In genomic region chr10:77417240-77418102, GRCm38 (mm10) we compare ENCODE assay signal across 8 mouse cellular contexts. TPM values are rescaled to one million over a fixed set of nuclear protein-coding genes. Genes with fewer than 3 reads are reported as not detected.
A peak's percentile ranks its signal among the peaks of the same experiment; 100 is the strongest.
DNase-seq lines count a peak whose midpoint lies in the region; ATAC-seq lines count a peak whose summit lies in the region.

No protein-coding gene starts in this region.

- WGBS in heart, embryonic 15.5 days = under 1% methylated on average over 70 of the region's 70 CpGs
- WGBS in liver, embryonic 11.5 days = under 1% methylated on average over 67 of the region's 70 CpGs
- WGBS in neural tube, embryonic 12.5 days = under 1% methylated on average over 70 of the region's 70 CpGs

- peak overlapping the region; percentile 78 for H3K9ac ChIP-seq in heart, embryonic 15.5 days
- peak overlapping the region; percentile 56 for H3K9ac ChIP-seq in liver, embryonic 11.5 days (ENCODE audit: low read depth, low read length)
- H3K9ac ChIP-seq in neural tube, embryonic 12.5 days = peak overlapping the region; percentile 78

- H3K27ac ChIP-seq in heart, embryonic 15.5 days = peak overlapping the region; percentile 75
- H3K27ac ChIP-seq in liver, embryonic 11.5 days (ENCODE audit: low read depth, low read length) = no peak overlapping the region
- peak overlapping the region; percentile 53; the same call in 1 of the 2 replicates for H3K27ac ChIP-seq in neural tube, embryonic 12.5 days

- peak; percentile 32 to 57 for DNase-seq in layer of hippocampus, postnatal 10 days (ENCODE audit: low spot score in 2 of 2)
- no peak for DNase-seq in layer of hippocampus, adult 11-12 months (ENCODE audit: low spot score)
- DNase-seq in R1 (ENCODE audit: low read depth, low spot score) = peak; percentile 42
- DNase-seq in embryo, embryonic 11 days = peak; percentile 64
- peak; percentile 42 for DNase-seq in liver, embryonic 11.5 days (ENCODE audit: low spot score)

- no peaks in the 10 kb centered on the region for H3K36me3 ChIP-seq in heart, embryonic 15.5 days
- no peaks in the 10 kb centered on the region for H3K36me3 ChIP-seq in liver, embryonic 11.5 days (ENCODE audit: control insufficient read depth, insufficient read depth, low read length)
- no peaks in the 10 kb centered on the region for H3K36me3 ChIP-seq in neural tube, embryonic 12.5 days

- H3K9me3 ChIP-seq in heart, embryonic 15.5 days (replicated peaks) = no peaks in the 10 kb centered on the region
- H3K9me3 ChIP-seq in liver, embryonic 11.5 days (ENCODE audit: control insufficient read depth, low read length) = no peaks in the 10 kb centered on the region
- no peaks in the 10 kb centered on the region for H3K9me3 ChIP-seq in neural tube, embryonic 12.5 days

- H3K4me2 ChIP-seq in heart, embryonic 15.5 days = peak overlapping the region; percentile 98
- H3K4me2 ChIP-seq in liver, embryonic 11.5 days = peak overlapping the region; percentile 97
- peak overlapping the region; percentile 96 for H3K4me2 ChIP-seq in neural tube, embryonic 12.5 days (replicated peaks)

- peak; percentile 68 for ATAC-seq in heart, embryonic 15.5 days (replicated peaks; ENCODE audit: insufficient number of reproducible peaks, insufficient read depth, low FRiP score, low read depth)
- peak; percentile 62; the same call in 1 of the 2 replicates for ATAC-seq in liver, embryonic 11.5 days (replicated peaks; ENCODE audit: low FRiP score)
- ATAC-seq in neural tube, embryonic 12.5 days (ENCODE audit: low FRiP score, low read depth) = peak; percentile 83
- ATAC-seq in erythroid progenitor cell, adult 5-6 weeks (replicated peaks; ENCODE audit: low FRiP score, poor library complexity, severe bottlenecking) = no peak

- peaks cover 9% of the 10 kb centered on the region; the same call in 1 of the 2 replicates for H3K27me3 ChIP-seq in heart, embryonic 15.5 days
- H3K27me3 ChIP-seq in liver, embryonic 11.5 days (replicated peaks; ENCODE audit: control insufficient read depth, insufficient read depth, low read length) = peaks cover 24% of the 10 kb centered on the region
- H3K27me3 ChIP-seq in neural tube, embryonic 12.5 days (replicated peaks) = peaks cover 14% of the 10 kb centered on the region

- peak overlapping the region; percentile 90 for H3K4me3 ChIP-seq in heart, embryonic 15.5 days
- H3K4me3 ChIP-seq in liver, embryonic 11.5 days (ENCODE audit: low read depth, low read length) = peak overlapping the region; percentile 78
- H3K4me3 ChIP-seq in neural tube, embryonic 12.5 days = peak overlapping the region; percentile 82

- peaks cover 36% of the 10 kb centered on the region for H3K4me1 ChIP-seq in heart, embryonic 15.5 days (replicated peaks)
- H3K4me1 ChIP-seq in liver, embryonic 11.5 days (replicated peaks; ENCODE audit: control insufficient read depth, insufficient read depth, low read length) = peaks cover 9% of the 10 kb centered on the region; the same call in 1 of the 2 replicates
- H3K4me1 ChIP-seq in neural tube, embryonic 12.5 days = peaks cover 17% of the 10 kb centered on the region

RNA-seq across cellular contexts. Expression of gene Adarb1, which starts 0.6 kb away (rescaled TPM):
- total RNA-seq in layer of hippocampus, postnatal 10 days (2021) = 10 to 100 TPM; 72.1 to 77.3 TPM
- polyA plus RNA-seq in heart, embryonic 15.5 days (2015; fragmentation: Nextera tagmentation; extraction: Ambion mirVana) = 14.0 and 14.8 TPM in 2 replicates
- polyA plus RNA-seq in liver, embryonic 11.5 days (2014; fragmentation: Nextera tagmentation; extraction: Ambion mirVana) = 3.5 and 4.5 TPM in 2 replicates
- 9.0 and 9.2 TPM in 2 replicates for polyA plus RNA-seq in neural tube, embryonic 12.5 days (2016; fragmentation: Nextera tagmentation; extraction: Ambion mirVana)
- total RNA-seq in erythroid progenitor cell, adult 5-6 weeks (2015; ENCODE audit: low replicate concordance) = not detected in 2 replicates
- not detected in 2 replicates for total RNA-seq in erythroid progenitor cell, adult 5-6 weeks (2017; ENCODE audit: low replicate concordance)
